In genomic region chr13:54756156-54756712, GRCm38 (mm10) we compare ENCODE assay signal across 24 mouse cellular contexts. TPM values are rescaled to one million over a fixed set of nuclear protein-coding genes. Genes with fewer than 3 reads are reported as not detected.
A peak's percentile ranks its signal among the peaks of the same experiment; 100 is the strongest.
DNase-seq lines count a peak whose midpoint lies in the region; ATAC-seq lines count a peak whose summit lies in the region.
"Had no signal": no experiment of that assay in that cellular context is flagged by ENCODE, and none has a peak within 500 bp of the region (broad histone marks: within the 10 kb centered on the region; RNA-seq: fewer than 3 reads in every experiment).

No protein-coding gene starts in this region.

- no peak for DNase-seq in forebrain, embryonic 14.5 days (ENCODE audit: low spot score)
- DNase-seq in right cerebral cortex, postnatal 25 days = peak; percentile 11
- DNase-seq in right cerebral cortex, adult 18-20 months = no peak
- DNase-seq: adrenal gland, adult 2 months; gastrocnemius, postnatal 14 days; heart, adult 18-20 months; heart, postnatal 14 days; kidney, adult 11 months; kidney, postnatal 36 days; lung, embryonic 14.5 days; thymus, postnatal 25 days had no signal

- peaks cover 76% of the 10 kb centered on the region for H3K4me1 ChIP-seq in forebrain, embryonic 13.5 days
- H3K4me1 ChIP-seq in forebrain, embryonic 14.5 days (ENCODE audit: control insufficient read depth, insufficient read depth, low read length) = peaks cover 46% of the 10 kb centered on the region
- H3K4me1 ChIP-seq in hindbrain, embryonic 16.5 days (ENCODE audit: control insufficient read depth, insufficient read depth, low read depth, low read length) = peaks cover 44% of the 10 kb centered on the region
- H3K4me1 ChIP-seq in hindbrain, embryonic 12.5 days = peaks cover 51% of the 10 kb centered on the region
- peaks cover 11% of the 10 kb centered on the region for H3K4me1 ChIP-seq in heart, embryonic 12.5 days (replicated peaks)

- peak overlapping the region; percentile 72; the same call in 1 of the 2 replicates for H3K27ac ChIP-seq in forebrain, embryonic 13.5 days
- H3K27ac ChIP-seq in forebrain, embryonic 14.5 days (ENCODE audit: low read depth, low read length) = no peak overlapping the region
- H3K27ac ChIP-seq in hindbrain, embryonic 16.5 days (ENCODE audit: low read depth, low read length) = peak overlapping the region; percentile 66; the same call in 1 of the 2 replicates
- no peak overlapping the region for H3K27ac ChIP-seq in hindbrain, embryonic 12.5 days
- H3K27ac ChIP-seq in heart, embryonic 12.5 days (ENCODE audit: poor library complexity, severe bottlenecking) = no peak overlapping the region
- H3K27ac ChIP-seq: embryonic facial prominence, embryonic 10.5 days; heart, embryonic 13.5 days; kidney, embryonic 15.5 days; limb, embryonic 15.5 days; liver, embryonic 14.5 days; stomach, embryonic 15.5 days had no signal

- no peak overlapping the region for H3K4me2 ChIP-seq in forebrain, embryonic 13.5 days
- no peak overlapping the region for H3K4me2 ChIP-seq in forebrain, embryonic 14.5 days (ENCODE audit: low read length)
- no peak overlapping the region for H3K4me2 ChIP-seq in hindbrain, embryonic 16.5 days (ENCODE audit: low read length)
- H3K4me2 ChIP-seq in hindbrain, embryonic 12.5 days (replicated peaks) = no peak overlapping the region
- no peak overlapping the region for H3K4me2 ChIP-seq in heart, embryonic 12.5 days
- H3K4me2 ChIP-seq: heart, embryonic 13.5 days; kidney, embryonic 15.5 days; limb, embryonic 15.5 days; lung, embryonic 14.5 days; stomach, embryonic 15.5 days had no signal

- H3K36me3 ChIP-seq in forebrain, embryonic 13.5 days (ENCODE audit: poor library complexity, severe bottlenecking) = no peaks in the 10 kb centered on the region
- H3K36me3 ChIP-seq in forebrain, embryonic 14.5 days (ENCODE audit: control insufficient read depth, insufficient read depth, low read length) = no peaks in the 10 kb centered on the region
- no peaks in the 10 kb centered on the region for H3K36me3 ChIP-seq in hindbrain, embryonic 16.5 days (ENCODE audit: control insufficient read depth, insufficient read depth, low read length)
- H3K36me3 ChIP-seq in hindbrain, embryonic 12.5 days = no peaks in the 10 kb centered on the region
- no peaks in the 10 kb centered on the region for H3K36me3 ChIP-seq in heart, embryonic 12.5 days
- H3K36me3 ChIP-seq: embryonic facial prominence, embryonic 10.5 days; heart, embryonic 13.5 days; kidney, embryonic 15.5 days; limb, embryonic 15.5 days; midbrain, embryonic 13.5 days; stomach, embryonic 15.5 days had no signal

- H3K4me3 ChIP-seq in forebrain, embryonic 13.5 days = no peak overlapping the region
- H3K4me3 ChIP-seq in forebrain, embryonic 14.5 days (ENCODE audit: low read depth, low read length) = no peak overlapping the region
- H3K4me3 ChIP-seq in hindbrain, embryonic 16.5 days (ENCODE audit: low read length) = no peak overlapping the region
- H3K4me3 ChIP-seq in hindbrain, embryonic 12.5 days = no peak overlapping the region
- H3K4me3 ChIP-seq in heart, embryonic 12.5 days = no peak overlapping the region
- H3K4me3 ChIP-seq: embryonic facial prominence, embryonic 10.5 days; heart, embryonic 13.5 days; kidney, embryonic 15.5 days; limb, embryonic 15.5 days; stomach, embryonic 15.5 days had no signal

- H3K27me3 ChIP-seq in forebrain, embryonic 13.5 days = peaks cover 34% of the 10 kb centered on the region
- 0 out of 2 replicates have a peak, but pooled peaks cover 3% of the 10 kb centered on the region for H3K27me3 ChIP-seq in forebrain, embryonic 14.5 days (replicated peaks; ENCODE audit: control insufficient read depth, insufficient read depth, low read length)
- no peaks in the 10 kb centered on the region for H3K27me3 ChIP-seq in hindbrain, embryonic 16.5 days (replicated peaks; ENCODE audit: control insufficient read depth, insufficient read depth, low read length)
- peaks cover 56% of the 10 kb centered on the region for H3K27me3 ChIP-seq in hindbrain, embryonic 12.5 days
- H3K27me3 ChIP-seq in heart, embryonic 12.5 days (replicated peaks) = peaks cover 89% of the 10 kb centered on the region

- no peaks in the 10 kb centered on the region for H3K9me3 ChIP-seq in forebrain, embryonic 13.5 days (replicated peaks)
- H3K9me3 ChIP-seq in forebrain, embryonic 14.5 days (replicated peaks; ENCODE audit: control insufficient read depth, low read length) = no peaks in the 10 kb centered on the region
- H3K9me3 ChIP-seq in hindbrain, embryonic 16.5 days (ENCODE audit: control insufficient read depth, low read length) = no peaks in the 10 kb centered on the region
- no peaks in the 10 kb centered on the region for H3K9me3 ChIP-seq in hindbrain, embryonic 12.5 days (replicated peaks)
- H3K9me3 ChIP-seq in heart, embryonic 12.5 days (replicated peaks) = no peaks in the 10 kb centered on the region
- H3K9me3 ChIP-seq: embryonic facial prominence, embryonic 10.5 days; heart, embryonic 13.5 days; kidney, embryonic 15.5 days; limb, embryonic 15.5 days; midbrain, embryonic 13.5 days; stomach, embryonic 15.5 days had no signal

- ATAC-seq in forebrain, embryonic 13.5 days = no peak
- no peak for ATAC-seq in forebrain, embryonic 14.5 days
- ATAC-seq in hindbrain, embryonic 16.5 days = no peak
- no peak for ATAC-seq in hindbrain, embryonic 12.5 days (ENCODE audit: low FRiP score)
- ATAC-seq in heart, embryonic 12.5 days (ENCODE audit: insufficient number of reproducible peaks, low FRiP score) = no peak
- ATAC-seq: midbrain, embryonic 13.5 days had no signal

- WGBS in forebrain, embryonic 13.5 days = 87% methylated on average over 8 of the region's 8 CpGs
- 84% methylated on average over 8 of the region's 8 CpGs for WGBS in forebrain, embryonic 14.5 days
- WGBS in hindbrain, embryonic 16.5 days = 87% methylated on average over 8 of the region's 8 CpGs
- WGBS in hindbrain, embryonic 12.5 days = 85% methylated on average over 8 of the region's 8 CpGs
- 77% methylated on average over 8 of the region's 8 CpGs for WGBS in heart, embryonic 12.5 days

- H3K9ac ChIP-seq in forebrain, embryonic 13.5 days = no peak overlapping the region
- no peak overlapping the region for H3K9ac ChIP-seq in forebrain, embryonic 14.5 days (ENCODE audit: low read length)
- no peak overlapping the region for H3K9ac ChIP-seq in hindbrain, embryonic 16.5 days (ENCODE audit: low read depth, low read length)
- H3K9ac ChIP-seq in hindbrain, embryonic 12.5 days = no peak overlapping the region
- H3K9ac ChIP-seq in heart, embryonic 12.5 days = no peak overlapping the region
- H3K9ac ChIP-seq: heart, embryonic 13.5 days; kidney, embryonic 15.5 days; limb, embryonic 15.5 days; liver, embryonic 14.5 days; lung, embryonic 14.5 days; stomach, embryonic 15.5 days had no signal

RNA-seq across cellular contexts. Expression of gene Gprin1, which starts 6.6 kb away (rescaled TPM):
- polyA plus RNA-seq in forebrain, embryonic 13.5 days (2015; fragmentation: Nextera tagmentation; extraction: Ambion mirVana) = 3.5 TPM in 2 replicates
- 16.8 and 17.4 TPM in 2 replicates for polyA plus RNA-seq in forebrain, embryonic 14.5 days (2014; fragmentation: Nextera tagmentation; extraction: Ambion mirVana)
- polyA plus RNA-seq in hindbrain, embryonic 16.5 days (2015; fragmentation: Nextera tagmentation; extraction: Ambion mirVana) = 4.5 and 5.7 TPM in 2 replicates
- 26.0 and 30.7 TPM in 2 replicates for polyA plus RNA-seq in hindbrain, embryonic 12.5 days (2016; fragmentation: Nextera tagmentation; extraction: Ambion mirVana)
- polyA plus RNA-seq in heart, embryonic 12.5 days (2016; fragmentation: Nextera tagmentation; extraction: Ambion mirVana) = 0.22 and 0.27 TPM in 2 replicates
- polyA plus RNA-seq: heart, embryonic 13.5 days had no signal

RNA-seq across cellular contexts. Expression of gene Sncb, which starts 10.2 kb away (rescaled TPM):
- 9.1 and 10.6 TPM in 2 replicates for polyA plus RNA-seq in forebrain, embryonic 13.5 days (2015; fragmentation: Nextera tagmentation; extraction: Ambion mirVana)
- 25.7 and 31.8 TPM in 2 replicates for polyA plus RNA-seq in forebrain, embryonic 14.5 days (2014; fragmentation: Nextera tagmentation; extraction: Ambion mirVana)
- polyA plus RNA-seq in hindbrain, embryonic 16.5 days (2015; fragmentation: Nextera tagmentation; extraction: Ambion mirVana) = 130 and 157 TPM in 2 replicates
- polyA plus RNA-seq in hindbrain, embryonic 12.5 days (2016; fragmentation: Nextera tagmentation; extraction: Ambion mirVana) = 2.5 and 2.9 TPM in 2 replicates
- polyA plus RNA-seq in heart, embryonic 12.5 days (2016; fragmentation: Nextera tagmentation; extraction: Ambion mirVana) = 0.18 and 0.37 TPM in 2 replicates
- polyA plus RNA-seq: C2C12; heart, embryonic 13.5 days; lung, embryonic 14.5 days had no signal

RNA-seq across cellular contexts. Expression of gene Eif4e1b, which starts 27.6 kb away (rescaled TPM):
- not detected in 2 replicates for polyA plus RNA-seq in forebrain, embryonic 13.5 days (2015; fragmentation: Nextera tagmentation; extraction: Ambion mirVana)
- polyA plus RNA-seq in forebrain, embryonic 14.5 days (2014; fragmentation: Nextera tagmentation; extraction: Ambion mirVana) = not detected in 2 replicates
- polyA plus RNA-seq in hindbrain, embryonic 16.5 days (2015; fragmentation: Nextera tagmentation; extraction: Ambion mirVana) = not detected in 2 replicates
- not detected in 2 replicates for polyA plus RNA-seq in hindbrain, embryonic 12.5 days (2016; fragmentation: Nextera tagmentation; extraction: Ambion mirVana)
- not detected in 2 replicates for polyA plus RNA-seq in heart, embryonic 12.5 days (2016; fragmentation: Nextera tagmentation; extraction: Ambion mirVana)
- polyA plus RNA-seq: adrenal gland, adult 2 months; C2C12; embryonic facial prominence, embryonic 10.5 days; heart, embryonic 13.5 days; kidney, embryonic 15.5 days; limb, embryonic 15.5 days; liver, embryonic 14.5 days; lung, embryonic 14.5 days; midbrain, embryonic 13.5 days; neural tube, embryonic 11.5 days; stomach, embryonic 15.5 days had no signal

RNA-seq across cellular contexts. Expression of gene Tspan17, which starts 32.9 kb away (rescaled TPM):
- 11.9 and 15.0 TPM in 2 replicates for polyA plus RNA-seq in forebrain, embryonic 13.5 days (2015; fragmentation: Nextera tagmentation; extraction: Ambion mirVana)
- polyA plus RNA-seq in forebrain, embryonic 14.5 days (2014; fragmentation: Nextera tagmentation; extraction: Ambion mirVana) = 16.0 and 16.3 TPM in 2 replicates
- 105 and 131 TPM in 2 replicates for polyA plus RNA-seq in hindbrain, embryonic 16.5 days (2015; fragmentation: Nextera tagmentation; extraction: Ambion mirVana)
- 30.0 and 35.0 TPM in 2 replicates for polyA plus RNA-seq in hindbrain, embryonic 12.5 days (2016; fragmentation: Nextera tagmentation; extraction: Ambion mirVana)
- 3.1 and 5.8 TPM in 2 replicates for polyA plus RNA-seq in heart, embryonic 12.5 days (2016; fragmentation: Nextera tagmentation; extraction: Ambion mirVana)

RNA-seq across cellular contexts. Expression of gene Cdhr2, which starts 55.0 kb away (rescaled TPM):
- 0.05 TPM in 1 of 2 replicates, not detected in the other for polyA plus RNA-seq in forebrain, embryonic 13.5 days (2015; fragmentation: Nextera tagmentation; extraction: Ambion mirVana)
- 0.05 and 0.14 TPM in 2 replicates for polyA plus RNA-seq in forebrain, embryonic 14.5 days (2014; fragmentation: Nextera tagmentation; extraction: Ambion mirVana)
- 0.16 and 0.21 TPM in 2 replicates for polyA plus RNA-seq in hindbrain, embryonic 16.5 days (2015; fragmentation: Nextera tagmentation; extraction: Ambion mirVana)
- polyA plus RNA-seq in hindbrain, embryonic 12.5 days (2016; fragmentation: Nextera tagmentation; extraction: Ambion mirVana) = not detected in 2 replicates
- 0.04 and 0.18 TPM in 2 replicates for polyA plus RNA-seq in heart, embryonic 12.5 days (2016; fragmentation: Nextera tagmentation; extraction: Ambion mirVana)
- polyA plus RNA-seq: adrenal gland, adult 2 months; heart, embryonic 13.5 days; limb, embryonic 15.5 days; lung, embryonic 14.5 days had no signal

Comparison
In these comparisons a context has a peak if more than half of its experiments do, and no peak if none do; other contexts are left out.
1. H3K27ac ChIP-seq: peak in forebrain, embryonic 13.5 days (single experiment) and hindbrain, embryonic 16.5 days (single experiment); none in forebrain, embryonic 14.5 days (single experiment), hindbrain, embryonic 12.5 days (single experiment) and heart, embryonic 12.5 days (single experiment).